Mouse (Mus musculus) hindbrain, embryonic 12.5 days (tissue): ENCODE results near the gene Hcrt. TPM values are rescaled to one million over a fixed set of nuclear protein-coding genes. Genes with fewer than 3 reads are reported as not detected.

Experiments used
- ATAC-seq: fragments of 200-750 bp; cut with Nextera tagmentation; 2 replicates; pipeline ENCODE4 v1.8.0; 2017; ENCODE audit warnings: moderate TSS enrichment; ENCODE audit not compliant: low FRiP score
- H3K27ac ChIP-seq: fragments of 300-500 bp; sonication (generic); 2 replicates; pipeline ENCODE4 v1.5.1; 2016; ENCODE audit warnings: mild to moderate bottlenecking
- H3K27me3 ChIP-seq: fragments of 300-500 bp; sonication (generic); 2 replicates; pipeline ENCODE4 v1.6.1; 2016; ENCODE audit warnings: mild to moderate bottlenecking
- H3K36me3 ChIP-seq: fragments of 300-500 bp; sonication (generic); 2 replicates; pipeline ENCODE4 v1.6.1; 2016; ENCODE audit warnings: mild to moderate bottlenecking
- H3K4me1 ChIP-seq: fragments of 300-500 bp; sonication (generic); 2 replicates; pipeline ENCODE4 v1.6.1; 2016
- H3K4me2 ChIP-seq: fragments of 300-500 bp; sonication (generic); replicated peaks from 2 replicates; pipeline ENCODE4 v1.6.1; 2016; ENCODE audit warnings: mild to moderate bottlenecking
- H3K4me3 ChIP-seq: fragments of 300-500 bp; sonication (generic); 2 replicates; pipeline ENCODE4 v1.5.1; 2016; ENCODE audit warnings: mild to moderate bottlenecking
- H3K9ac ChIP-seq: fragments of 300-500 bp; sonication (generic); 2 replicates; pipeline ENCODE4 v1.6.1; 2016; ENCODE audit warnings: mild to moderate bottlenecking, moderate library complexity
- H3K9me3 ChIP-seq: fragments of 300-500 bp; sonication (generic); replicated peaks from 2 replicates; pipeline ENCODE4 v1.6.1; 2016; ENCODE audit warnings: mild to moderate bottlenecking
- WGBS: fragments of 180-500 bp; shearing (Covaris S2); methylation state at CpG from one replicate; pipeline ENCODE4 v1.1.7; 2016; 5-methylcytosine and 5-hydroxymethylcytosine counted together
- polyA plus RNA-seq: library from polyadenylated mRNA; unstranded; fragments of >200 nt; fragmentation: Nextera tagmentation; extraction: Ambion mirVana; gene quantifications from 2 replicates; pipeline ENCODE4 v1.2.1, GENCODE M21; 2016

Gene Hcrt
- polyA plus RNA-seq, 1 experiment from 2014 or later, result not detected

DNA sequence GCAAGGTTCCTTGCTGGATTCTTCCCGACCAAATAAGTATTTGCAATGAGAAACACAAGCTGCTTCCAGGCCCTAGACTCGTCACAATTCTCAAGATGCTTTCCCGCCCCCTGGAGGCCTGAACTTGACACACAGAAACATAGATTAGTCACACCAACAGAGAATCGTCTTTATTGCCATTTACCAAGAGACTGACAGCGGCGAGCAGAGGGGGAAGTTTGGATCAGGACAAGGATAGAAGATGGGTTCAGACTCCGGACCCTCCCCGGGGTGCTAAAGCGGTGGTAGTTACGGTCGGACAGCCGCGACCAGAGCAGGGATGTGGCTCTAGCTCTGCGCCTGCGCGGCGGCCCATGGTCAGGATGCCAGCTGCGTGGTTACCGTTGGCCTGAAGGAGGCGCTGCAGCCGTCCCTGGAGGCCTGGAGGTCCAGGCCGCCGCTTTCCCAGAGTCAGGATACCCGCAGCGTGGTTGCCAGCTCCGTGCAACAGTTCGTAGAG is 1.1 kb downstream of the Hcrt start:
- peak overlapping the region; percentile 56 for H3K4me2 ChIP-seq
- no peak overlapping the region for H3K27ac ChIP-seq
- under 1% methylated on average over 27 of the region's 27 CpGs for WGBS
- peak overlapping the region; percentile 35 for H3K4me3 ChIP-seq
- peaks cover 17% of the 10 kb centered on the region for H3K4me1 ChIP-seq
- ATAC-seq, result peak; percentile 62
- no peaks in the 10 kb centered on the region for H3K9me3 ChIP-seq
- H3K27me3 ChIP-seq, result peaks cover 35% of the 10 kb centered on the region
- H3K9ac ChIP-seq, result peak overlapping the region; percentile 8; the same call in 1 of the 2 replicates
- no peaks in the 10 kb centered on the region for H3K36me3 ChIP-seq

DNA sequence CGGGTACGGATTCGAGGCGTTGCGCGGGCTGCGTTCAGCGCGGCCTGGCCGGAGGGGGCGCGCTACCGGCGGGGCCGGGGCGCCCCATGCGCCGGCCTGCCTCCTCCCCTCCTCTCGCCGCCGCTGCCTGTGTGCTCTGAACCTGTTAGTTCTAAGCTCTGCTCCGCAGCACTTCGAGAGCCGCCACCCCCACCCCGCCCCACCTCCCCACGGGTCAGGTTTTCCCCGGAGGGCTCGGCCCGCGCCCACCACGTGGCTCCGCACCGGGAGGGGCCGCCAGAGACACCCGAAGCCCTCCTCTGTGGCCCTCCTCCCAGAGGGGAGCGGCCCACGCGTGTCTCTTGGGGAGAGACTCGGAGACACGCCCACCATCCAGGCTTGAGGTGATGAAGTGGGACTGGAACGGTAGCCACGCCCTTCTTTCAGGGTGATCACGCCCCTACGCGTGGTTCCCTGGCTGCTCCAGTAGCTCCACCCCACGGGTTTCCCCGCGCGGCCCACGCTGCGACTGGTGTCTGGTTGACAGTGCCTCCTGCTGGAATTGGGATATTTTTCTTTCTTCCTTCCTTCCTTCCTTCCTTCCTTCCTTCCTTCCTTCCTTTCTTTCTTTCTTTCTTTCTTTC is 3.0 kb downstream of the Hcrt start, which contains the start of gene Kcnh4:
TSS of gene Kcnh4 (minus strand) at position 332 of the 623 bp plus-strand sequence.
- peaks cover 17% of the 10 kb centered on the region for H3K4me1 ChIP-seq
- peak within 1 kb of the TSS; percentile 41 for H3K4me3 ChIP-seq
- peaks cover 10% of the 10 kb centered on the region; the same call in 1 of the 2 replicates for H3K36me3 ChIP-seq
- peaks cover 37% of the 10 kb centered on the region for H3K27me3 ChIP-seq
- peak within 1 kb of the TSS; percentile 78 for H3K4me2 ChIP-seq
- ATAC-seq, result peak; percentile 38
- peak within 1 kb of the TSS; percentile 24 for H3K27ac ChIP-seq
- H3K9me3 ChIP-seq, result no peaks in the 10 kb centered on the region
- under 1% methylated on average over 50 of the region's 51 CpGs for WGBS
- peak within 1 kb of the TSS; percentile 54 for H3K9ac ChIP-seq

GRCm38 (mm10) chr11:100758707-100759610 is 3.8 kb downstream of the Hcrt start:
- Histone ChIP-seq H3K4me3 (peak overlapping the region; percentile 41), H3K27ac (peak overlapping the region; percentile 24), H3K36me3 (peaks cover 10% of the 10 kb centered on the region; the same call in 1 of the 2 replicates), H3K9ac (peak overlapping the region; percentile 54), H3K27me3 (peaks cover 41% of the 10 kb centered on the region), H3K4me2 (peak overlapping the region; percentile 78), H3K9me3 (no peaks in the 10 kb centered on the region), H3K4me1 (peaks cover 17% of the 10 kb centered on the region)
- under 1% methylated on average over 35 of the region's 35 CpGs for WGBS
- ATAC-seq, result peak; percentile 61

DNA sequence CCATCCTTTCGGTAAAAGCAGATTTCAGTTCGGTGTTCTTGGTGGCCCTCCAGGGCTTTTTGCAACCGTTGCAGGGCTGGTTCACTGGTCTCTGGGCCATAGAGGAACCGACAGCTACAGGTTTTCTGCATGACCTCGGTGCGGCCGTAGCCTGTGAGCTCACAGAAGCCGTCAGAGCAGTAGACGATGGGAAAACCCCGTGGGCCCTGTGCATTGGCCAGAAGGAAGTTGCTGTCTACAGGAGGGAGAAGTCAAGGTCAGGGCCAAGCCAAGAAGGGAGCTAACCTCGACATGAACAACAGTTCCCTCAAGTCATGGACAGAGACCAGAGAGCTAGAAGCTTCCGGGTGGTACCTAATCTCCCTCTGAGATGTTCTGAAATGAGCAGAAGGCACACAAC is 5.2 kb downstream of the Hcrt start:
- Histone ChIP-seq H3K4me3 (no peak overlapping the region), H3K27me3 (peaks cover 40% of the 10 kb centered on the region), H3K4me1 (peaks cover 17% of the 10 kb centered on the region), H3K9me3 (no peaks in the 10 kb centered on the region), H3K27ac (no peak overlapping the region), H3K9ac (no peak overlapping the region), H3K36me3 (peaks cover 10% of the 10 kb centered on the region; the same call in 1 of the 2 replicates), H3K4me2 (no peak overlapping the region)
- WGBS, result 91% methylated on average over 12 of the region's 12 CpGs
- ATAC-seq, result no peak

DNA sequence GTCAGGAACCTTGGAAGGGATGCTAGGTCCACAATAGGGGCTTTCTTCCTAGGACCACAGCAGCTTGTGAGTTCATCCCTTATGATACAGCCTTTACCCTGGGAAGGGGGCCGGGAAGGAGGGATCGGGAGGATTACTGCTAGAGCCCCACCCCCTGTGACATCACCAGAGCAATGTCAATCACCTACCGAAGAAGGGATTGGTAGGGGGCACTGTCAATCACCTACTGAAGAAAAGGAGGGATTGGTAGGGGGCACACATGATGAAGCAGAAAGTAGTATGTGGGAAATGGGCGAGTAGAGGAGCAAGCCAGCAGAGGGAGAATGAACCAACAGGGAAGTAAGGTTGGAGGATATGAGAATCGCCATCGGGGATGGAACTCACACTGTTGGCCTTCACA is 6.3 kb downstream of the Hcrt start:
- Histone ChIP-seq H3K9me3 (no peaks in the 10 kb centered on the region), H3K36me3 (peaks cover 10% of the 10 kb centered on the region; the same call in 1 of the 2 replicates), H3K27me3 (peaks cover 32% of the 10 kb centered on the region), H3K9ac (no peak overlapping the region), H3K4me3 (no peak overlapping the region), H3K27ac (no peak overlapping the region), H3K4me1 (peaks cover 17% of the 10 kb centered on the region), H3K4me2 (no peak overlapping the region)
- ATAC-seq, result no peak
- 69% methylated on average over 6 of the region's 6 CpGs for WGBS

GRCm38 (mm10) chr11:100754693-100755057 is 8.1 kb downstream of the Hcrt start:
- Histone ChIP-seq H3K9me3 (no peaks in the 10 kb centered on the region), H3K4me1 (peaks cover 9% of the 10 kb centered on the region)

GRCm38 (mm10) chr11:100754021-100754692 is 8.6 kb downstream of the Hcrt start:
- Histone ChIP-seq H3K36me3 (peaks cover 25% of the 10 kb centered on the region), H3K4me3 (no peak overlapping the region), H3K9ac (no peak overlapping the region), H3K9me3 (no peaks in the 10 kb centered on the region), H3K27ac (no peak overlapping the region), H3K4me2 (no peak overlapping the region), H3K4me1 (peaks cover 6% of the 10 kb centered on the region; the same call in 1 of the 2 replicates), H3K27me3 (peaks cover 28% of the 10 kb centered on the region)
- WGBS, result 87% methylated on average over 11 of the region's 12 CpGs
- ATAC-seq, result no peak

More at GRCm38 (mm10) chr11:100754693-100755057, 8.1 kb downstream of the Hcrt start:
- 91% methylated on average over 3 of the region's 3 CpGs for WGBS
- Histone ChIP-seq H3K27me3 (peaks cover 28% of the 10 kb centered on the region), H3K4me2 (no peak overlapping the region), H3K27ac (no peak overlapping the region), H3K36me3 (peaks cover 24% of the 10 kb centered on the region), H3K4me3 (no peak overlapping the region), H3K9ac (no peak overlapping the region)
- ATAC-seq, result no peak

DNA sequence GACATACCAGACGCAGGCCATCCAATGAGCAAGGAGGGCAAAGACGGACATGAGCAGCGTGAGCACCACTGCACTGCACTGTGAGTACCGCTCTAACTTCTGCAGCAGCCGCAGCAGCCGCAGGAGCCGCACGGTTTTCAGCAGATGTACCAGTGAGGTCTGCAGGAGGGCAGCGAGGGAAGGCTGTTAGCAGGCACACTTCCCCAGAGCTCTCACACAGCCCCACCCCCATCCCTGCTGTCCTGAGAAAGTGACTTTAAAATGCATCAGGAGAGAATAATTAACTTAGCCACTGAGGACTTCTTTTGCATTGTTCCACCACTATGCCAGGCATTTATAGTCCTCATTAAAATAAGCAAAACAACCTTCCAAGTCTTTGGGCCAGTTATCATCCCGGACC is 10.4 kb downstream of the Hcrt start:
- peaks cover 28% of the 10 kb centered on the region for H3K36me3 ChIP-seq
- H3K27ac ChIP-seq, result no peak overlapping the region
- ATAC-seq, result no peak
- H3K9me3 ChIP-seq, result no peaks in the 10 kb centered on the region
- no peak overlapping the region for H3K4me3 ChIP-seq
- no peaks in the 10 kb centered on the region for H3K4me1 ChIP-seq
- no peak overlapping the region for H3K9ac ChIP-seq
- H3K27me3 ChIP-seq, result peaks cover 36% of the 10 kb centered on the region
- WGBS, result 37% methylated on average over 10 of the region's 10 CpGs
- H3K4me2 ChIP-seq, result no peak overlapping the region

DNA sequence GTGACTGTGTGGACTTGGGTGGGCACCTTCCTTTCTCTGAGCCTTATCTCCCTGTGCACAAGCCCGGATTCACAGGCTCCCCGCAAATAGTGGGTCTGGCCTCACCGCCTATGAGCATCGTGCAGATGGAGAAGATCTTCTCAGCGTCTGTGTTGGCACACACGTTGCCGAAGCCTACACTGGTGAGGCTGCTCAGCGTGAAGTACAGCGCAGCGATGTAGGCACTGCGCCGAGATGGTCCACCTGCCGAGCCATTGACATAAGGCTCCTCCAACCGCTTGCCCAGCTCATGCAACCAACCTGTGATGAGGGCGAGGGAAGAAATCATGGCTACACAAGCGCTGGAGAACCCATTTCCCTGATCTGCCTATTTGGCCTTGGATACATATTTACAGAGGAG is 12.6 kb downstream of the Hcrt start:
- peaks cover 34% of the 10 kb centered on the region for H3K27me3 ChIP-seq
- H3K4me1 ChIP-seq, result no peaks in the 10 kb centered on the region
- no peak overlapping the region for H3K4me2 ChIP-seq
- no peak overlapping the region for H3K27ac ChIP-seq
- peaks cover 23% of the 10 kb centered on the region for H3K36me3 ChIP-seq
- H3K4me3 ChIP-seq, result no peak overlapping the region
- no peak overlapping the region for H3K9ac ChIP-seq
- 94% methylated on average over 16 of the region's 16 CpGs for WGBS
- ATAC-seq, result no peak
- H3K9me3 ChIP-seq, result no peaks in the 10 kb centered on the region

DNA sequence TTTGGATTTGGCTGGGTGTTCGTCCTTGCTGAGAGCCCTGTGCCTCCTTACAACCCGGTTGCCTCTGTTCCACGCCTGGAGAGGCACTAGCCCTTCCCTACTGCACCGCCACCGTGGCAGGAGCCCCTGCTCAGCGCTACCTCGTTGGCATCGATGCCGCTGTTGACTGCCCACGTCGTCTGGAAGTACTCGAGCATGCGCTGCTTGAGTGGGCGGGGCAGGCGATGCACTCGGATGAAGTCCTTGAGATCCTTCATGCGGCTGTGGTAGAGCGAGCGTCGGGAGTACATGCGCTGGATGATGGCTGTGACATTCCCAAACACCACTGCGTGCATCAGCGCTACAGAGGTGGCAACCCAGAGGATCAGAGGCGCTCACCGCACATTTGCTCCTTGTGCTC is 13.3 kb downstream of the Hcrt start:
- 49% methylated on average over 25 of the region's 25 CpGs for WGBS
- ATAC-seq, result no peak

GRCm38 (mm10) chr11:100748620-100749019 is 14.1 kb downstream of the Hcrt start:
- peaks cover 19% of the 10 kb centered on the region for H3K36me3 ChIP-seq
- no peak overlapping the region for H3K4me2 ChIP-seq
- WGBS, result 83% methylated on average over 4 of the region's 4 CpGs
- no peak for ATAC-seq
- H3K4me1 ChIP-seq, result no peaks in the 10 kb centered on the region
- H3K9ac ChIP-seq, result no peak overlapping the region
- no peak overlapping the region for H3K4me3 ChIP-seq
- no peak overlapping the region for H3K27ac ChIP-seq
- H3K9me3 ChIP-seq, result no peaks in the 10 kb centered on the region
- H3K27me3 ChIP-seq, result peaks cover 27% of the 10 kb centered on the region

More for the DNA sequence above, 13.3 kb downstream of the Hcrt start:
- Histone ChIP-seq H3K36me3 (peaks cover 19% of the 10 kb centered on the region), H3K4me3 (no peak overlapping the region), H3K9ac (no peak overlapping the region), H3K27me3 (peaks cover 33% of the 10 kb centered on the region), H3K4me1 (no peaks in the 10 kb centered on the region), H3K9me3 (no peaks in the 10 kb centered on the region), H3K4me2 (no peak overlapping the region), H3K27ac (no peak overlapping the region)

GRCm38 (mm10) chr11:100747114-100747513 is 15.6 kb downstream of the Hcrt start:
- no peak for ATAC-seq
- Histone ChIP-seq H3K4me2 (no peak overlapping the region), H3K27me3 (peaks cover 25% of the 10 kb centered on the region), H3K9ac (no peak overlapping the region), H3K27ac (no peak overlapping the region), H3K36me3 (peaks cover 19% of the 10 kb centered on the region), H3K4me3 (no peak overlapping the region), H3K4me1 (no peaks in the 10 kb centered on the region), H3K9me3 (no peaks in the 10 kb centered on the region)
- 74% methylated on average over 5 of the region's 5 CpGs for WGBS
